Mouse (Mus musculus): ENCODE measurements at regions not wholly inside any gene's neighbourhood (a gene's known extent, or its start where the extent isn't known, plus 50 kb on each side); places are given as distances from the start of the nearest gene placed in this dataset.

GRCm38 (mm10) chr4:10149911-10150310, 724.4 kb upstream of the 2610301B20Rik start:
- peak; percentile 12 for DNase-seq

- peak; percentile 68 for DNase-seq
These were observed 723.8 kb upstream of the 2610301B20Rik start for GRCm38 (mm10) chr4:10150501-10150900.

- no peak for DNase-seq
These were observed 718.5 kb upstream of the 2610301B20Rik start for GRCm38 (mm10) chr4:10155705-10156390.

GRCm38 (mm10) chr4:10189896-10190295, 684.4 kb upstream of the 2610301B20Rik start:
- DNase-seq, result peak; percentile 57

GRCm38 (mm10) chr4:10197245-10197943, 676.9 kb upstream of the 2610301B20Rik start:
- no peak for DNase-seq

- no peak for DNase-seq
These were observed 672.5 kb upstream of the 2610301B20Rik start for GRCm38 (mm10) chr4:10201835-10202234.

- DNase-seq, result no peak
These were observed 670.1 kb upstream of the 2610301B20Rik start for GRCm38 (mm10) chr4:10204224-10204623.

GRCm38 (mm10) chr4:10209324-10209923, 664.9 kb upstream of the 2610301B20Rik start:
- DNase-seq, result no peak

- no peak for DNase-seq
These were observed 663.0 kb upstream of the 2610301B20Rik start for GRCm38 (mm10) chr4:10211303-10211702.

- no peak for DNase-seq
These were observed 639.0 kb upstream of the 2610301B20Rik start for GRCm38 (mm10) chr4:10235324-10235723.

GRCm38 (mm10) chr4:10242117-10242516, 632.2 kb upstream of the 2610301B20Rik start:
- DNase-seq, result peak; percentile 11

- DNase-seq, result no peak
These were observed 631.4 kb upstream of the 2610301B20Rik start for GRCm38 (mm10) chr4:10242909-10243308.

GRCm38 (mm10) chr4:10254029-10254690, 620.1 kb upstream of the 2610301B20Rik start:
- DNase-seq, result no peak

GRCm38 (mm10) chr4:10257537-10257936, 616.8 kb upstream of the 2610301B20Rik start:
- DNase-seq, result no peak

- peak; percentile 58 for DNase-seq
These were observed 613.9 kb upstream of the 2610301B20Rik start for GRCm38 (mm10) chr4:10260351-10260750.

- no peak for DNase-seq
These were observed 608.4 kb upstream of the 2610301B20Rik start for GRCm38 (mm10) chr4:10265942-10266341.

GRCm38 (mm10) chr4:10285562-10285961, 588.7 kb upstream of the 2610301B20Rik start:
- peak; percentile 49 for DNase-seq

GRCm38 (mm10) chr4:10290326-10290725, 584.0 kb upstream of the 2610301B20Rik start:
- no peak for DNase-seq

- DNase-seq, result no peak
These were observed 579.2 kb upstream of the 2610301B20Rik start for GRCm38 (mm10) chr4:10295012-10295530.

GRCm38 (mm10) chr4:10296220-10296619, 578.1 kb upstream of the 2610301B20Rik start:
- no peak for DNase-seq

GRCm38 (mm10) chr4:10311886-10312285, 562.4 kb upstream of the 2610301B20Rik start:
- DNase-seq, result no peak

- no peak for DNase-seq
These were observed 559.2 kb upstream of the 2610301B20Rik start for GRCm38 (mm10) chr4:10315144-10315543.

- no peak for DNase-seq
These were observed 558.4 kb upstream of the 2610301B20Rik start for GRCm38 (mm10) chr4:10315875-10316274.
